Mouse (Mus musculus) effector memory CD4-positive, alpha-beta T cell, adult 7 months (primary cell): ENCODE measurements around the gene Hid1. TPM values are rescaled to one million over a fixed set of nuclear protein-coding genes. Genes with fewer than 3 reads are reported as not detected.

Experiments
- polyA plus RNA-seq: library from polyadenylated mRNA; unstranded; fragments of 100-300 nt; shearing (Covaris generic); gene quantifications from one replicate; pipeline ENCODE4 v1.2.1, GENCODE M21; 2017

Hid1 gene
- polyA plus RNA-seq = 47.3 TPM

GRCm38 (mm10) chr11:115367395-115367944 is at the start of gene Hid1:
TSS of gene Hid1 (minus strand) at chr11:115367756.

GRCm38 (mm10) chr11:115403338-115404124 is 36.0 kb upstream of the Hid1 start, which contains the start of gene Mrpl58:
TSS of gene Mrpl58 (plus strand) at chr11:115403752.

GRCm38 (mm10) chr11:115381743-115382539 is 14.4 kb upstream of the Hid1 start, which contains the start of gene Cdr2l:
TSS of gene Cdr2l (plus strand) at chr11:115381916.

GRCm38 (mm10) chr11:115334531-115334930 is 33.0 kb downstream of the Hid1 start, which contains the start of gene Otop3:
TSS of gene Otop3 (plus strand) at chr11:115334731.

GRCm38 (mm10) chr11:115321906-115322693 is 45.5 kb downstream of the Hid1 start, which contains the start of gene Ush1g:
TSS of gene Ush1g (minus strand) at chr11:115322041.

GRCm38 (mm10) chr11:115306863-115307262 is 60.7 kb downstream of the Hid1 start, which contains the start of gene Otop2:
TSS of gene Otop2 (plus strand) at chr11:115307163.

Other genes starting within 250 kb of the Hid1 start
- not detected for gene Cd300lf, start 233.8 kb downstream of the Hid1 start, polyA plus RNA-seq
- 214 TPM for gene Slc9a3r1, start 204.4 kb downstream of the Hid1 start, polyA plus RNA-seq
- 16.7 TPM for gene Tmem104, start 180.3 kb downstream of the Hid1 start, polyA plus RNA-seq
- 9.5 TPM for gene Nat9, start 179.9 kb downstream of the Hid1 start, polyA plus RNA-seq
- gene Grin2c, start 100.5 kb downstream of the Hid1 start, polyA plus RNA-seq = not detected
- gene Fdxr, start 90.7 kb downstream of the Hid1 start, polyA plus RNA-seq = 17.1 TPM
- gene Fads6, start 70.1 kb downstream of the Hid1 start, polyA plus RNA-seq = 0.17 TPM
- not detected for gene Otop2, start 60.6 kb downstream of the Hid1 start, polyA plus RNA-seq
- not detected for gene Ush1g, start 45.7 kb downstream of the Hid1 start, polyA plus RNA-seq
- gene Otop3, start 33.0 kb downstream of the Hid1 start, polyA plus RNA-seq = 0.32 TPM
- 0.34 TPM for gene Cdr2l, start 14.2 kb upstream of the Hid1 start, polyA plus RNA-seq
- gene Mrpl58, start 36.0 kb upstream of the Hid1 start, polyA plus RNA-seq = 82.4 TPM
- 600 TPM for gene Atp5h, start 52.2 kb upstream of the Hid1 start, polyA plus RNA-seq
- 81.7 TPM for gene Kctd2, start 52.4 kb upstream of the Hid1 start, polyA plus RNA-seq
- 0.45 TPM for gene Trim80, start 72.8 kb upstream of the Hid1 start, polyA plus RNA-seq
- gene Slc16a5, start 94.7 kb upstream of the Hid1 start, polyA plus RNA-seq = 1.3 TPM
- gene Armc7, start 107.9 kb upstream of the Hid1 start, polyA plus RNA-seq = 45.1 TPM
- gene Nt5c, start 124.1 kb upstream of the Hid1 start, polyA plus RNA-seq = 208 TPM
- 368 TPM for gene Jpt1, start 146.6 kb upstream of the Hid1 start, polyA plus RNA-seq
- gene Sumo2, start 168.5 kb upstream of the Hid1 start, polyA plus RNA-seq = 690 TPM
- gene Nup85, start 196.7 kb upstream of the Hid1 start, polyA plus RNA-seq = 58.3 TPM
- 94.3 TPM for gene Mrps7, start 236.2 kb upstream of the Hid1 start, polyA plus RNA-seq
- 33.7 TPM for gene Gga3, start 236.3 kb upstream of the Hid1 start, polyA plus RNA-seq
- gene Mif4gd, start 245.2 kb upstream of the Hid1 start, polyA plus RNA-seq = 499 TPM